Mouse (Mus musculus) spleen, adult 2 months (tissue): ENCODE measurements around the gene Ryr3.

Source experiments
- CTCF ChIP-seq: fragments of 200-500 bp; IDR thresholded peaks from 2 replicates; pipeline ENCODE4 v1.5.1; 2011; ENCODE audit warnings: mild to moderate bottlenecking, inconsistent platforms; ENCODE audit not compliant: insufficient read depth, insufficient read length, insufficient replicate concordance; ENCODE audit errors: extremely low read depth
- POLR2A ChIP-seq: fragments of 200-500 bp; IDR thresholded peaks from 2 replicates; pipeline ENCODE4 v1.6.1; 2011; ENCODE audit warnings: low read depth, low read length, inconsistent platforms

- no peak for TF ChIP-seq CTCF
- no peak for TF ChIP-seq POLR2A
These were observed 121.7 kb downstream of the Ryr3 start for GRCm38 (mm10) chr2:113095184-113095583.
